Mouse (Mus musculus): ENCODE results near the gene Gtf3c5.

DNA sequence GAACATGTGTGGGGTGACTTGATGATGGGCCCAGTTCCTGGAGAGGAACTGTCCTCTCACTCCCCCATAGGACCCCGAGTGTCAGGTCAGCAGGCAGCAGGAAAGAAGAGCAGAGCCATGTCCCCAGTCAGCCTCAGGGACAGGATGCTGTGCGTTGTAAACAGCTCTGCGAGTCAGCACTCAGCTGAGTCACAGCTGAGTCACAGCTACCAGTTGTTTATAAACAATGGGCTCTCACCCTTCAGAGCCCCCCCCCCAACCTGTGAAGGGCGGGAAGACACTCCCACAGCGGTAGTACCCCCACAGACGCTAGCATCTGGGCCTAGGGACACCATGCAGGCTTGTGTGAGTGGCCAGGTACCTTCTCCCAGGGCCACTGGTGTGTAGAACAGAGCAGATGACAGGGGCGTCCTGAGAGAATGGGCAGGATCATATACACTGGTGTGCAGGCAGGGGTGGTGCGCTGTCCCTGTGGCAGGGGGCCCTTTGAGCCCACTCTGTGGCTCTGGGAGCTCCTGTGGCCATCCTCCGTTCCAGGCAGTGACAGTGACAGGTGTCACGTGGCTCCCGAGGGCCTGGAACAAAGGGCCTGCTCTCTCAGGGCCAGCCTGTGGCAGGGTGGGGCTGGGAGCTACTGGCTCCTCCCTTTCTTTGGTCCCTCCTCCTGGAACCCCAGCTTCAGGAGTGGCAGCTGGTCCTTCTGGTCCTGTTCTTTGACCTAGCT is 58.2 kb downstream of the Gtf3c5 start:
- no peak for TF ChIP-seq CTCF (IDR thresholded peaks at IDR 0.05; ENCODE audit: low read depth, low read length)
- TF ChIP-seq POLR2A (IDR thresholded peaks at IDR 0.05; ENCODE audit: insufficient read depth, low read length), result no peak

Measured in ES-Bruce4 (cell line).